ENCODE assay signal across 7 mouse cellular contexts in the genomic region with DNA sequence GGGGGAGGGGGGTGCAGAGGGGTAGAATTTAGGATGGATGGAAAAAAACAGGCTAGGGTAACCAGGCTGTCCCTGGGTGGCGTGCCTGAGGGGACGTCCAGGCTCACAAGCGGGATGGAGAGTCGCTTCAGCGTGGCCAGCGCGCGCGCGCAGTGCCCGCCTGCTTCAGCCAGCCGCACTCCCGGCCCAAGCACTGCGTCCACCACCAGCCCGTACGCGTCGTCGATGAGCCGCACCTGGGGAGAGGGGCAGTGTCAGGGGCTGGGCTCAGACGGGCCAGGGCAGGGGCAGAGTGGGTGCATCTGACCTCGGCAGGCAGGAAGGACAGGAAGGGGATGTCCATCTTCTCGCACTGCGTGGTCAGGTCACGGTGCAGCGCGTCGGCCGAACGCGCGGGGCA. TPM values are rescaled to one million over a fixed set of nuclear protein-coding genes. Genes with fewer than 3 reads are reported as not detected.
DNase-seq lines count a peak whose midpoint lies in the region; ATAC-seq and TF ChIP-seq lines count a peak whose summit lies in the region.

No protein-coding gene starts in this region.

- no peaks in the 10 kb centered on the region for H3K9me3 ChIP-seq in forebrain, embryonic 13.5 days (replicated peaks)
- H3K9me3 ChIP-seq in intestine, embryonic 16.5 days (ENCODE audit: control insufficient read depth, low read length): no peaks in the 10 kb centered on the region
- H3K9me3 ChIP-seq in neural tube, embryonic 14.5 days (ENCODE audit: control insufficient read depth, low read length): no peaks in the 10 kb centered on the region

- H3K27me3 ChIP-seq in forebrain, embryonic 13.5 days: peaks cover 71% of the 10 kb centered on the region
- H3K27me3 ChIP-seq in intestine, embryonic 16.5 days (replicated peaks; ENCODE audit: control insufficient read depth, insufficient read depth, low read length): peaks cover 65% of the 10 kb centered on the region
- H3K27me3 ChIP-seq in neural tube, embryonic 14.5 days (ENCODE audit: control insufficient read depth, insufficient read depth, low read length): peaks cover 53% of the 10 kb centered on the region

- peak overlapping the region; percentile 19; the same call in 1 of the 2 replicates for H3K4me3 ChIP-seq in left cerebral cortex, adult 2 months
- peak overlapping the region; percentile 23 for H3K4me3 ChIP-seq in forebrain, embryonic 13.5 days
- peak overlapping the region; percentile 20 for H3K4me3 ChIP-seq in intestine, embryonic 16.5 days (ENCODE audit: low read length)
- peak overlapping the region; percentile 11; the same call in 1 of the 2 replicates for H3K4me3 ChIP-seq in neural tube, embryonic 14.5 days (ENCODE audit: low read depth, low read length)

- H3K9ac ChIP-seq in forebrain, embryonic 13.5 days: no peak overlapping the region
- peak overlapping the region; percentile 21; the same call in 1 of the 2 replicates for H3K9ac ChIP-seq in intestine, embryonic 16.5 days (ENCODE audit: low read depth, low read length)
- H3K9ac ChIP-seq in neural tube, embryonic 14.5 days (replicated peaks; ENCODE audit: low read depth, low read length): no peak overlapping the region

- intact Hi-C loops in left cerebral cortex, adult 2 months (cut with DNase I): no loop called here
- intact Hi-C loops in left cerebral cortex, postnatal 14 days (cut with DNase I): no loop called here

- H3K36me3 ChIP-seq in forebrain, embryonic 13.5 days (ENCODE audit: poor library complexity, severe bottlenecking): peaks cover 20% of the 10 kb centered on the region
- H3K36me3 ChIP-seq in intestine, embryonic 16.5 days (ENCODE audit: control insufficient read depth, insufficient read depth, low read length): no peaks in the 10 kb centered on the region
- H3K36me3 ChIP-seq in neural tube, embryonic 14.5 days (ENCODE audit: control insufficient read depth, insufficient read depth, low read length): 0 out of 2 replicates have a peak, but pooled peaks cover 4% of the 10 kb centered on the region

- no peak overlapping the region for H3K27ac ChIP-seq in left cerebral cortex, adult 2 months
- H3K27ac ChIP-seq in forebrain, embryonic 13.5 days: no peak overlapping the region
- no peak overlapping the region for H3K27ac ChIP-seq in intestine, embryonic 16.5 days (ENCODE audit: low read length)
- H3K27ac ChIP-seq in neural tube, embryonic 14.5 days (ENCODE audit: low read depth, low read length): no peak overlapping the region

- H3K4me1 ChIP-seq in forebrain, embryonic 13.5 days: peaks cover 48% of the 10 kb centered on the region
- peaks cover 20% of the 10 kb centered on the region for H3K4me1 ChIP-seq in intestine, embryonic 16.5 days (ENCODE audit: control insufficient read depth, insufficient read depth, low read length)
- peaks cover 13% of the 10 kb centered on the region for H3K4me1 ChIP-seq in neural tube, embryonic 14.5 days (ENCODE audit: control insufficient read depth, insufficient read depth, low read length)

- no peak for TF ChIP-seq CTCF in left cerebral cortex, adult 2 months (IDR thresholded peaks at IDR 0.05)

- WGBS in forebrain, embryonic 13.5 days: 2% methylated on average over 32 of the region's 32 CpGs
- 2% methylated on average over 31 of the region's 32 CpGs for WGBS in intestine, embryonic 16.5 days
- WGBS in neural tube, embryonic 14.5 days: 5% methylated on average over 32 of the region's 32 CpGs

- DNase-seq in left cerebral cortex, adult 2 months (ENCODE audit: extremely low spot score in 1 of 2, low spot score in 2 of 2): no peak
- no peak for DNase-seq in left cerebral cortex, postnatal 14 days (ENCODE audit: low spot score in 2 of 2)
- DNase-seq in thymus, postnatal 4 days: no peak
- DNase-seq in lung, adult 18-20 months: no peak

- H3K4me2 ChIP-seq in forebrain, embryonic 13.5 days: peak overlapping the region; percentile 53
- H3K4me2 ChIP-seq in intestine, embryonic 16.5 days (ENCODE audit: low read depth, low read length): peak overlapping the region; percentile 23
- peak overlapping the region; percentile 19; the same call in 1 of the 2 replicates for H3K4me2 ChIP-seq in neural tube, embryonic 14.5 days (ENCODE audit: low read depth, low read length)

- ATAC-seq in forebrain, embryonic 13.5 days: no peak
- ATAC-seq in intestine, embryonic 16.5 days: peak; percentile 4; the same call in 1 of the 2 replicates
- peak; percentile 5; the same call in 1 of the 2 replicates for ATAC-seq in neural tube, embryonic 14.5 days (ENCODE audit: low read depth)

RNA-seq across cellular contexts. Expression of gene Cilp2, which starts 1.4 kb away (rescaled TPM):
- under 1 TPM; 0.63 to 0.91 TPM for total RNA-seq in left cerebral cortex, adult 2 months (2021)
- total RNA-seq in left cerebral cortex, postnatal 14 days (2021): 1 to 10 TPM; 1.9 to 2.2 TPM
- polyA plus RNA-seq in forebrain, embryonic 13.5 days (2015; fragmentation: Nextera tagmentation; extraction: Ambion mirVana): 1.1 and 1.3 TPM in 2 replicates
- polyA plus RNA-seq in intestine, embryonic 16.5 days (2015; fragmentation: Nextera tagmentation; extraction: Ambion mirVana): 0.51 and 0.53 TPM in 2 replicates
- 3.5 and 4.3 TPM in 2 replicates for polyA plus RNA-seq in neural tube, embryonic 14.5 days (2014; fragmentation: Nextera tagmentation; extraction: Ambion mirVana)

RNA-seq across cellular contexts. Expression of gene Tssk6, which starts 13.1 kb away (rescaled TPM):
- under 1 TPM in 1 of 2 experiments, not detected in 1; 0.25 TPM for total RNA-seq in left cerebral cortex, adult 2 months (2021)
- under 1 TPM in 1 of 2 experiments, not detected in 1; 0.34 TPM for total RNA-seq in left cerebral cortex, postnatal 14 days (2021)
- 2.5 and 3.4 TPM in 2 replicates for polyA plus RNA-seq in forebrain, embryonic 13.5 days (2015; fragmentation: Nextera tagmentation; extraction: Ambion mirVana)
- 2.8 TPM in 2 replicates for polyA plus RNA-seq in intestine, embryonic 16.5 days (2015; fragmentation: Nextera tagmentation; extraction: Ambion mirVana)
- polyA plus RNA-seq in neural tube, embryonic 14.5 days (2014; fragmentation: Nextera tagmentation; extraction: Ambion mirVana): 4.1 and 4.3 TPM in 2 replicates

RNA-seq across cellular contexts. Expression of gene Ndufa13, which starts 13.5 kb away (rescaled TPM):
- 100 to 1,000 TPM; 145 to 146 TPM for total RNA-seq in left cerebral cortex, adult 2 months (2021)
- total RNA-seq in left cerebral cortex, postnatal 14 days (2021): 100 to 1,000 TPM; 126 to 135 TPM
- polyA plus RNA-seq in forebrain, embryonic 13.5 days (2015; fragmentation: Nextera tagmentation; extraction: Ambion mirVana): 172 and 183 TPM in 2 replicates
- 233 and 243 TPM in 2 replicates for polyA plus RNA-seq in intestine, embryonic 16.5 days (2015; fragmentation: Nextera tagmentation; extraction: Ambion mirVana)
- polyA plus RNA-seq in neural tube, embryonic 14.5 days (2014; fragmentation: Nextera tagmentation; extraction: Ambion mirVana): 176 and 194 TPM in 2 replicates

RNA-seq across cellular contexts. Expression of gene Yjefn3, which starts 13.6 kb away (rescaled TPM):
- 10 to 100 TPM; 25.8 to 30.7 TPM for total RNA-seq in left cerebral cortex, adult 2 months (2021)
- 10 to 100 TPM; 23.4 to 29.8 TPM for total RNA-seq in left cerebral cortex, postnatal 14 days (2021)
- 7.2 and 7.9 TPM in 2 replicates for polyA plus RNA-seq in forebrain, embryonic 13.5 days (2015; fragmentation: Nextera tagmentation; extraction: Ambion mirVana)
- 3.2 and 3.8 TPM in 2 replicates for polyA plus RNA-seq in intestine, embryonic 16.5 days (2015; fragmentation: Nextera tagmentation; extraction: Ambion mirVana)
- polyA plus RNA-seq in neural tube, embryonic 14.5 days (2014; fragmentation: Nextera tagmentation; extraction: Ambion mirVana): 11.5 and 12.3 TPM in 2 replicates

RNA-seq across cellular contexts. Expression of gene Pbx4, which starts 56.6 kb away (rescaled TPM):
- 10 to 100 TPM; 18.5 to 20.7 TPM for total RNA-seq in left cerebral cortex, adult 2 months (2021)
- 10 to 100 TPM; 23.0 to 27.4 TPM for total RNA-seq in left cerebral cortex, postnatal 14 days (2021)
- 63.5 and 67.7 TPM in 2 replicates for polyA plus RNA-seq in forebrain, embryonic 13.5 days (2015; fragmentation: Nextera tagmentation; extraction: Ambion mirVana)
- 2.7 and 2.9 TPM in 2 replicates for polyA plus RNA-seq in intestine, embryonic 16.5 days (2015; fragmentation: Nextera tagmentation; extraction: Ambion mirVana)
- 61.0 and 74.5 TPM in 2 replicates for polyA plus RNA-seq in neural tube, embryonic 14.5 days (2014; fragmentation: Nextera tagmentation; extraction: Ambion mirVana)
